Mouse (Mus musculus) midbrain, embryonic 14.5 days (tissue): ENCODE data around the gene Daw1. TPM values are rescaled to one million over a fixed set of nuclear protein-coding genes. Genes with fewer than 3 reads are reported as not detected.

Experiments used
- ATAC-seq: fragments of 200-750 bp; cut with Nextera tagmentation; 2 replicates; pipeline ENCODE4 v1.8.0; 2017; ENCODE audit warnings: moderate number of reproducible peaks, moderate library complexity; ENCODE audit not compliant: low FRiP score, low TSS enrichment
- DNase-seq: peaks from one replicate; pipeline ENCODE4 v3.0.0-alpha.2; 2015
- H3K27ac ChIP-seq: fragments of 300-500 bp; sonication (generic); replicated peaks from 2 replicates; pipeline ENCODE4 v1.5.1; 2014; ENCODE audit warnings: mild to moderate bottlenecking, low read depth, low read length, moderate library complexity
- H3K27me3 ChIP-seq: fragments of 300-500 bp; sonication (generic); 2 replicates; pipeline ENCODE4 v1.6.1; 2014; ENCODE audit warnings: low read length, control low read depth, mixed read lengths; ENCODE audit not compliant: control insufficient read depth, insufficient read depth
- H3K36me3 ChIP-seq: fragments of 300-500 bp; sonication (generic); 2 replicates; pipeline ENCODE4 v1.6.1; 2014; ENCODE audit warnings: low read length, control low read depth; ENCODE audit not compliant: control insufficient read depth, insufficient read depth
- H3K4me1 ChIP-seq: fragments of 300-500 bp; sonication (generic); 2 replicates; pipeline ENCODE4 v1.6.1; 2014; ENCODE audit warnings: mild to moderate bottlenecking, antibody characterized with exemption, low read length, control low read depth; ENCODE audit not compliant: control insufficient read depth, insufficient read depth
- H3K4me2 ChIP-seq: fragments of 300-500 bp; sonication (generic); 2 replicates; pipeline ENCODE4 v1.6.1; 2014; ENCODE audit warnings: mild to moderate bottlenecking, low read length, moderate library complexity
- H3K4me3 ChIP-seq: fragments of 300-500 bp; sonication (generic); replicated peaks from 2 replicates; pipeline ENCODE4 v1.5.1; 2014; ENCODE audit warnings: low read depth, low read length
- H3K9ac ChIP-seq: fragments of 300-500 bp; sonication (generic); replicated peaks from 2 replicates; pipeline ENCODE4 v1.6.1; 2014; ENCODE audit warnings: mild to moderate bottlenecking, low read length, moderate library complexity
- H3K9me3 ChIP-seq: fragments of 300-500 bp; sonication (generic); 2 replicates; pipeline ENCODE4 v1.6.1; 2016; ENCODE audit warnings: low read length, control low read depth, mixed read lengths; ENCODE audit not compliant: control insufficient read depth
- WGBS: fragments of 180-500 bp; shearing (Covaris S2); extraction: QIAGEN DNeasy Blood & Tissue Kit; methylation state at CpG from one replicate; pipeline ENCODE4 v1.1.7; 2014; 5-methylcytosine and 5-hydroxymethylcytosine counted together
- polyA plus RNA-seq: library from polyadenylated mRNA; unstranded; fragments of >200 nt; fragmentation: Nextera tagmentation; extraction: Ambion mirVana; gene quantifications from 2 replicates; pipeline ENCODE4 v1.2.1, GENCODE M21; 2014

Gene Daw1
- polyA plus RNA-seq, 1 experiment from 2014 or later = 0.80 TPM

- H3K27ac ChIP-seq = no peak overlapping the region
- no peaks in the 10 kb centered on the region for H3K27me3 ChIP-seq
- no peaks in the 10 kb centered on the region for H3K4me1 ChIP-seq
- no peaks in the 10 kb centered on the region for H3K36me3 ChIP-seq
- 90% methylated on average over 7 of the region's 7 CpGs for WGBS
- H3K4me3 ChIP-seq = no peak overlapping the region
- no peak overlapping the region for H3K9ac ChIP-seq
- ATAC-seq (no peak), DNase-seq (no peak)
- H3K4me2 ChIP-seq = no peak overlapping the region
- no peaks in the 10 kb centered on the region for H3K9me3 ChIP-seq
Measured at GRCm38 (mm10) chr1:83135829-83136228, 23.7 kb upstream of the Daw1 start.

DNA sequence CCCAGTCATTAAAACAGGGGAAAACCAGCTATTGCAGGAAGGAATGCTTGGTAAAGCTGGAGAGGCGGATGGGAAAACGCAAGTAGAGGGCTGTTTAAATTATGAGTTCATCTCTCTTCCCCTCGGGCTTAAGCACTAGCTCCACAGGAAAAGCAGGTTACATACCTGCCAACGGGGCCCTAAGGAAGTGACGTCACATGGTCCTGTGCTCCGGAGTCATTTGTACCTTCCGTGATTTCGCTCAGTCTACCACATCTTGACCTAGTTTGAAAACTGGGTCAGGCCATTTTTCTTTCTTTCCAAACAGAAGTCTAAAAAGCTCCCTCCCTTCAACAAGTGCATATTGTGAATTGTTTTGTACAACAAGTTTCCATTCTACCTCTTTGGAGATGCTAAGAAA is 21.7 kb upstream of the Daw1 start:
- no peak for DNase-seq
- Histone ChIP-seq H3K27ac (no peak overlapping the region), H3K4me2 (no peak overlapping the region), H3K4me3 (no peak overlapping the region), H3K9me3 (no peaks in the 10 kb centered on the region), H3K27me3 (no peaks in the 10 kb centered on the region), H3K36me3 (no peaks in the 10 kb centered on the region), H3K9ac (no peak overlapping the region), H3K4me1 (no peaks in the 10 kb centered on the region)
- ATAC-seq = no peak
- 91% methylated on average over 8 of the region's 8 CpGs for WGBS

DNA sequence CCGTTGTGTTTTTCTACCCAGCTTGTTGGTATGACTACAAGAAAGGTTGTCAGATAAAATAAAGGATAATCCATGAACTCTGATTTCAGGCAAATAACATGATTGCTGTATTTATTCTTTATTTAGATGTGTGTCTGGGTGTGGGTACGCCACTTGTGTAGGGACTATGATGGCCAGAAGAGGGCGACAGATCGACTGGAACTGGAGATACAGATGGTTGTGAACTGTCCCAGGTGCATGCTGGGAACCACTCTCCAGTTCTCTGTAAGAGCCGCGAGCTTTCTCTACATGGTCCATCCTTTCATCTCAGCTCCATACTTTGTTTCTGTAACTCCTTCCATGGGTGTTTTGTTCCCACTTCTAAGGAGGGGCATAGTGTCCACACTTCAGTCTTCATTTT is 20.8 kb upstream of the Daw1 start:
- Histone ChIP-seq H3K9ac (no peak overlapping the region), H3K4me1 (no peaks in the 10 kb centered on the region), H3K4me2 (no peak overlapping the region), H3K9me3 (no peaks in the 10 kb centered on the region), H3K27ac (no peak overlapping the region), H3K4me3 (no peak overlapping the region), H3K36me3 (no peaks in the 10 kb centered on the region), H3K27me3 (no peaks in the 10 kb centered on the region)
- WGBS = 92% methylated on average over 6 of the region's 6 CpGs
- ATAC-seq (no peak), DNase-seq (no peak)

- Histone ChIP-seq H3K4me3 (no peak overlapping the region), H3K9ac (no peak overlapping the region), H3K27me3 (no peaks in the 10 kb centered on the region), H3K36me3 (no peaks in the 10 kb centered on the region), H3K4me2 (no peak overlapping the region), H3K27ac (no peak overlapping the region), H3K4me1 (no peaks in the 10 kb centered on the region), H3K9me3 (no peaks in the 10 kb centered on the region)
- WGBS = 88% methylated on average over 8 of the region's 8 CpGs
- ATAC-seq (no peak), DNase-seq (no peak)
Measured at GRCm38 (mm10) chr1:83141510-83141909, 18.0 kb upstream of the Daw1 start.

DNA sequence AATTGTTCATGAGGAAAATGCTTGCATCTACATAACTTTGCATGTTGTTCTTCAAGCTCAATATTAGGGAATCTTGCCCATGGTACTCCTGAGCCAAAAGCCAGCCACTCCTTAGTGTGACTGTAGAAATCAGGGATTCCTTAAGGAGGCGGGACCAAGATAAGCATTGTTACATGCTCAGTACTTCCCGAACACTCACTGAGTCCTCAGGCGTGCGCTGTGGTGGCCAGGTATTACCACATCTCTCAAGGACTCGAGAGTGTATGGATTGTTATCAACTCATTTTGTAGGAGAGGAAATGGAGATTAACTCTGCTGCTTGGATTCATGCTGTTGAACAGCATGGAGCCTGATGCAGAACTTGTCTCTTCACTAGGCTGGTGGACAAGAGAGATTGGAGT is 17.5 kb upstream of the Daw1 start:
- H3K9ac ChIP-seq = no peak overlapping the region
- DNase-seq = no peak
- no peak overlapping the region for H3K27ac ChIP-seq
- H3K36me3 ChIP-seq = no peaks in the 10 kb centered on the region
- no peak for ATAC-seq
- no peaks in the 10 kb centered on the region for H3K9me3 ChIP-seq
- H3K27me3 ChIP-seq = no peaks in the 10 kb centered on the region
- H3K4me3 ChIP-seq = no peak overlapping the region
- H3K4me1 ChIP-seq = no peaks in the 10 kb centered on the region
- no peak overlapping the region for H3K4me2 ChIP-seq
- WGBS = 89% methylated on average over 5 of the region's 5 CpGs

DNA sequence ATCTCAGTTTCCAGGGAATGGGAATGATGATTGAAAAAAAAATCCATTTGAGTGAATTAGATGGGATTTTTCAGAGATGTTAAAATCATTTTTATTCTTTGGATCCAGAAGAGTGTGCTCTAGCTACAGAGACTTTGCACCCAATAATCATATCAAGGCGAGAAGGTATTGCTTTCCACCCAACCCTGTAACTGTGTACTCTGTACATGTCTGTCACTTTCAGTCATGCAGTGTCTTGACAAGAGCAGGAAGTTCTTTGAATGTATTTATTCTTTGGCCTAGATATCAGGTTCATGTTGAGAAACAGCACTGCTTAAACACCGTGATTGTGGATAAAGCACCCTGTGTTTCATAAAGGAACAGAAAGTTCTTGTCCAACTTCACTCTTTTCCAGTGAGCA is 13.0 kb upstream of the Daw1 start:
- no peak overlapping the region for H3K4me3 ChIP-seq
- H3K9me3 ChIP-seq = no peaks in the 10 kb centered on the region
- H3K27ac ChIP-seq = no peak overlapping the region
- H3K4me1 ChIP-seq = no peaks in the 10 kb centered on the region
- H3K36me3 ChIP-seq = no peaks in the 10 kb centered on the region
- H3K9ac ChIP-seq = no peak overlapping the region
- ATAC-seq = no peak
- no peaks in the 10 kb centered on the region for H3K27me3 ChIP-seq
- H3K4me2 ChIP-seq = no peak overlapping the region
- 95% methylated on average over 2 of the region's 2 CpGs for WGBS
- no peak for DNase-seq

- H3K36me3 ChIP-seq = no peaks in the 10 kb centered on the region
- 79% methylated on average over 3 of the region's 3 CpGs for WGBS
- H3K4me2 ChIP-seq = no peak overlapping the region
- H3K4me1 ChIP-seq = no peaks in the 10 kb centered on the region
- no peak overlapping the region for H3K4me3 ChIP-seq
- H3K9me3 ChIP-seq = no peaks in the 10 kb centered on the region
- ATAC-seq (no peak), DNase-seq (no peak)
- H3K27ac ChIP-seq = no peak overlapping the region
- H3K27me3 ChIP-seq = no peaks in the 10 kb centered on the region
- H3K9ac ChIP-seq = no peak overlapping the region
Measured at GRCm38 (mm10) chr1:83150227-83150626, 9.3 kb upstream of the Daw1 start.

DNA sequence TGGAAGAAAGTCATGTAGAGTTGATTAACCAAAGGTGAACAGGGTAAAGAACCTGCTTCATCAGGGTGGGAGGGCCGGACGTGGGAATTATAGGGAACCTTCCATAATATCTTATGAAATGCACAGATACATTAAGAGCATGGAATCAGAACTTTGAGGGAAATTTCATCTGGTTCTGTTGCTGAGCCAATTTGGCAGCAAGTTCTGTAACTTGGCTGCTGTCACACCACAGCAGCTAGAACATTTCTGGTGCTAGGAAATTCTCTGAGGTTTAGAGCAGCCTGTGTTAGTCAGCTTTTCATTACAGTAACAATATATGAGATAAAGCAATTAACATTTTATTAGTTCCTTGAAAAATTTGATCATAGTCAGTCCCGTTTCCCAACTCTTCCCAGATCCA is 6.6 kb upstream of the Daw1 start:
- 91% methylated on average over 3 of the region's 3 CpGs for WGBS
- H3K9ac ChIP-seq = no peak overlapping the region
- no peak for ATAC-seq
- H3K9me3 ChIP-seq = no peaks in the 10 kb centered on the region
- no peaks in the 10 kb centered on the region for H3K36me3 ChIP-seq
- no peak overlapping the region for H3K27ac ChIP-seq
- no peaks in the 10 kb centered on the region for H3K27me3 ChIP-seq
- no peaks in the 10 kb centered on the region for H3K4me1 ChIP-seq
- DNase-seq = no peak
- no peak overlapping the region for H3K4me3 ChIP-seq
- no peak overlapping the region for H3K4me2 ChIP-seq

DNA sequence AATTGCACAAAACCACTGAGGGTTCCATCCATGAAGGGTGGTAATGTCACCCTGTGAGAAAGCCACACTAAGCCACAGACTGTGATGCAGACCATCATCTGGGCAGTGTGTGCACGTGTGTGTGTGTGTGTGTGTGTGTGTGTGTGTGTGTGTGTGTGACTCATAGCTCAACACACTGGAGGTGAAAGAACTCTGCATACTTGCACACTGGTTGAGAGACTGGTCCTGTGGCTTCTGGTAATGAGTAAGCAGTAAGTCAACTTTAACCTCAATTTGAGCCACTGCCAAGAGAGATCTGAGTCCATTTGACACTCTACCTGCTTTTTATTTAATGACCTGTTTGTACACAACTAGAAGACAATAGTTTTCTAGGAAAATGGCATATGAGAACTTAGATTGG is 2.7 kb upstream of the Daw1 start:
- no peak for DNase-seq
- no peak for ATAC-seq
- WGBS = 67% methylated on average over 1 of the region's 1 CpGs
- no peak overlapping the region for H3K27ac ChIP-seq
- no peak overlapping the region for H3K4me3 ChIP-seq
- no peaks in the 10 kb centered on the region for H3K27me3 ChIP-seq
- H3K36me3 ChIP-seq = no peaks in the 10 kb centered on the region
- no peaks in the 10 kb centered on the region for H3K4me1 ChIP-seq
- H3K9me3 ChIP-seq = no peaks in the 10 kb centered on the region
- H3K4me2 ChIP-seq = no peak overlapping the region
- no peak overlapping the region for H3K9ac ChIP-seq
